Mouse (Mus musculus): ENCODE measurements at regions not wholly inside any gene's neighbourhood (a gene's known extent, or its start where the extent isn't known, plus 50 kb on each side); places are given as distances from the start of the nearest gene placed in this dataset.

DNA sequence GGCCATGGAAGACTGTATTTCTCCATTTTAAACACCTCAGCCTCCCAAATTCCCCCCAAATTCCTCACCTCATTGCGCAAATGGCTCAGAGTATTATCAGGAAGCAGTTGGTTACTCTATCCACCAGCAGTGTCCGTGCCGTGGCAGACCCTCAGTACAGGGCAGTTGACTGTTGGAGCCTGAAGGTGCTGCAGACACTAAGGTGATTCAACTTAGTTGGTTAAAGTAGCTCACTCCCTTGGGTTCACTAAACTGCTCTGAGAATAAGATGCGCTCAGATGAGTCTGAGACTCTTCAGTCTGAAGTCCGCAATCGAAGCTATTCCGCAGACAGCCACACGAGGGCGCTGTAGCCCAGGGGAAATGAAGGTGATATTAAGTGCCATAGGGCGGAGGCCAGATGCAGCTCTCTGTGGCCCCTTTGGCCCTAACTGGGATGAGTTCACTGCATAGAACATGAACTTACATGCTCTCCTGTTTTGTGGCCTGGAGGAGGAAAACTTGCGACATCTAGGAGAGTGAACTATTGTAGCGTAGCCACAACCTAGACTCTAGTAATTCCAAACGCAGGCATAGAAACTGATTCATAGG, 62.9 kb downstream of the Amer3 start:
- ATAC-seq (ENCODE audit: insufficient number of reproducible peaks, insufficient read depth, low FRiP score, low TSS enrichment, low read depth), result no peak
- 32% methylated on average over 13 of the region's 13 CpGs for WGBS

DNA sequence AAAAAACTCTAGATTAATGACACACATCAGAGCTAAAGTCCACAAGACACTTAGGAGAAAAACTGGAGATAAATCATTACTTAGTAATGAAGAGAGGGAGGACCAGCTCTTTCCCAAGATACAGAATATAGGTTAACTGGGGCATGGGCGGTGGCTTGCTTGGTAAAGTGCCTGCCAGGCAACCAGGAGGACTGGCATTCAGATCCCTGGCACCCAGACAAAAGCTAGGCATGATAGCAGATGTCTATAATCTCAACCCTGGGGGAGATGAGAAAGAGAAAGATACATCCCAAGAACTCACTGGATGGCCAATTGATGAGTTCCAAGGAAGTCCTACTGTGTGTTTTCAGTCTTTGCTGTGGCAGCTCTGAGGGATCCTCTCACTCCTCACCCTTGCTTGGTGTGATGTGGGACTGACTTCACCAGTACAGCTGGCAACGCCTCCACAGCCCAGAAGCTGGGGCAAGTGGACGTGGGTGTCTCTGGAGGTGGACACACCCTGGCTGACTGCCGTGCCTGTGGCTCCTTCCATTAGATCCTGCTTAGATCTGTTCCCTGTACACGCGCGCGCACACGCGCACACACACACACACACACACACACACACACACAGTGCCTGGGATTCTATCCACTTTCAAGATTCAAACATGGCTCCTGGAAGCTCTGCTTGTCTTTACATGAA, 74.6 kb downstream of the Amer3 start:
- Histone ChIP-seq H3K27me3 (no peaks in the 10 kb centered on the region), H3K4me3 (no peak overlapping the region), H3K9me3 (no peaks in the 10 kb centered on the region), H3K9ac (no peak overlapping the region), H3K4me2 (no peak overlapping the region), H3K27ac (no peak overlapping the region), H3K4me1 (no peaks in the 10 kb centered on the region), H3K36me3 (no peaks in the 10 kb centered on the region)
- WGBS, result 87% methylated on average over 10 of the region's 10 CpGs
- no peak for ATAC-seq (ENCODE audit: insufficient number of reproducible peaks, insufficient read depth, low FRiP score, low TSS enrichment, low read depth)

More for the DNA sequence above, 62.9 kb downstream of the Amer3 start:
- no peaks in the 10 kb centered on the region for H3K4me1 ChIP-seq
- no peaks in the 10 kb centered on the region for H3K36me3 ChIP-seq
- H3K27ac ChIP-seq, result no peak overlapping the region
- no peak overlapping the region for H3K4me3 ChIP-seq
- H3K27me3 ChIP-seq, result no peaks in the 10 kb centered on the region
- H3K4me2 ChIP-seq, result no peak overlapping the region
- no peak overlapping the region for H3K9ac ChIP-seq
- no peaks in the 10 kb centered on the region for H3K9me3 ChIP-seq

DNA sequence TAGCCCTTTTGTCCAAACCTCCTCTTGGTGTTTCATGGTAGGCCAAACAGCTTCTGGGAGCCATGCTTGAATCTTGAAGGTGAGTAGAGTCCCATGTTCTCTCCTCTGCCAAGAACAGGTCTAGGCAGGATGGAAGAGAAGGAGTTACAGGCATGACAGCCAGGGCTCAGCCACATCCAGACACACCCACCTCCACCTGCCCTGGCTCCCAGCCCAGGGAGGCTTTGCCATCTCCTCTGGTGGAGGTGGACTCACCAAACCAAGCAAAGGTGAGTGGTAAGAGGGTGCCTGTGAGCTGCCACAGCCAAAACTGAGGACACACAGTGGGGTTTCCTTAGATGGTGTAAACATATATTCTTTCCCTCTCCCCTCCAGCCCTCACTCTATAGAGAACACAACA, 78.0 kb downstream of the Amer3 start:
- H3K36me3 ChIP-seq, result no peaks in the 10 kb centered on the region
- H3K27ac ChIP-seq, result no peak overlapping the region
- H3K4me2 ChIP-seq, result no peak overlapping the region
- no peak for ATAC-seq (ENCODE audit: insufficient number of reproducible peaks, insufficient read depth, low FRiP score, low TSS enrichment, low read depth)
- H3K4me3 ChIP-seq, result no peak overlapping the region
- H3K27me3 ChIP-seq, result no peaks in the 10 kb centered on the region
- no peak overlapping the region for H3K9ac ChIP-seq
- H3K9me3 ChIP-seq, result no peaks in the 10 kb centered on the region
- no peaks in the 10 kb centered on the region for H3K4me1 ChIP-seq

DNA sequence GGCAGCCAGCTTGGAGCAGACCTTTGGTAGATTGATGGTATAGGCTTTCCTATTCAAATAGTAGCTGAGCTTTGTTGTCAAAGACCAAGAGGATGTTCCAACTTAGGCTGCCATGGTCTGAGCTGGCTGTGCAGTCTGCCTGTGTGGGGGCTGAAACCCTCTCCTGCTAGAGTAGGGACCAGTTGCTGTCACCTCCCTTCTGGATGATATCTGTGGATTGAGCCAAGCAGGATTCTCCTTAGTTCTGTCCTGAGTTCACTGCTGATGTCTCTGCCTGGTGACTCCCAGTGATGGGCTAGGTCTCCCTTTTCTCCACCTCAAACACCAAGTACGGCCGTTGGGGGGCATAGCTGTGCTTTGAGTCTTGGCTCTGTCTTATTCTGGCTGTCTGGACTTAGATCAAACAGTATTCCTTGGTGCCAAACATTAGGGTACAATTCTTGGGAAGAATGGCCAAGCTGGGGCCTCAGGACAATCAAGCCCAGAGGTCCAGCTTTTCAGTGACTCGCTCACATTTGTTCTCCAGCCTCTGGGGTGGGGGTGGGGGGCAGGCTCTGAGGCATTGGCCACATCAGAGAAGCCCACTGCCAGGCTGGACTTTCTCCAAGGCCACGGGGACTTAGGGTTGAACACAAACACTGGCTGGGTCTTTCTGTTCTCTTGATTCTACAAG, 84.6 kb downstream of the Amer3 start:
- 77% methylated on average over 4 of the region's 4 CpGs for WGBS
- no peak overlapping the region for H3K9ac ChIP-seq
- H3K4me1 ChIP-seq, result no peaks in the 10 kb centered on the region
- H3K9me3 ChIP-seq, result no peaks in the 10 kb centered on the region
- H3K27ac ChIP-seq, result no peak overlapping the region
- H3K36me3 ChIP-seq, result no peaks in the 10 kb centered on the region
- H3K27me3 ChIP-seq, result no peaks in the 10 kb centered on the region
- no peak overlapping the region for H3K4me2 ChIP-seq
- no peak for ATAC-seq (ENCODE audit: insufficient number of reproducible peaks, insufficient read depth, low FRiP score, low TSS enrichment, low read depth)
- H3K4me3 ChIP-seq, result no peak overlapping the region

DNA sequence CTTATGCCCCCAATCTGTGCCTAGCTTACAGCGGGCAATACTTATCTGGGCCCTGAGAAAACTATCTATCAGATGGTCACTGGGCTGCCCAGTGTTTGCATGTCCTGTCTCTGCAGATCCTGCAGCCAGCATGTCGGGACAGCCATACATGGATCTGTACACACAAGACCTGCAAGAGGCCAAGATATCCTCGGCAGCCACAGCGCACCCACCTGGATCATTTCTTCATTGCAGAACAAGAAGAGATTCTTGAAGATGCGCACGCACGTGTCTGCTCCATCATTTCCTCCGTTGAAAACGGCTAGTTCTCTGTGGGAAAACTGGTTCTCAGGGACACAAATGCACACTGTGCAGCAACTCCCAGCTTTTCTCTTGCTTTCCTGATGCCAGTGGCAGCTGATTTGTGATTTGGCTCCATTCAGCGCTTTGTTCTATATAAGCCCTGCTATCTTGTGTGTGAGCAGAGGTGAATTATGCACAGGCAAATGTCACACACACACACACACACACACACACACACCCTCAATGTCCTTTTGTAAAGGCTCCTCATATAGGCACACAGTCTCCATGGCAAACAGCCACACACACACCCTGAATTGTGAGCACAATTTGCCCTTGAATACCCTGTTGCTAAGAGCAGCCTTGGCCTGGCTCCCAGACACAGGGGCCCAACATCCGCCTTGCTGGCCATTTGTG, 85.5 kb downstream of the Amer3 start:
- Histone ChIP-seq H3K27ac (no peak overlapping the region), H3K4me2 (no peak overlapping the region), H3K36me3 (no peaks in the 10 kb centered on the region), H3K9ac (no peak overlapping the region), H3K27me3 (no peaks in the 10 kb centered on the region), H3K9me3 (no peaks in the 10 kb centered on the region), H3K4me1 (no peaks in the 10 kb centered on the region), H3K4me3 (no peak overlapping the region)
- ATAC-seq (ENCODE audit: insufficient number of reproducible peaks, insufficient read depth, low FRiP score, low TSS enrichment, low read depth), result no peak
- WGBS, result 81% methylated on average over 11 of the region's 11 CpGs

DNA sequence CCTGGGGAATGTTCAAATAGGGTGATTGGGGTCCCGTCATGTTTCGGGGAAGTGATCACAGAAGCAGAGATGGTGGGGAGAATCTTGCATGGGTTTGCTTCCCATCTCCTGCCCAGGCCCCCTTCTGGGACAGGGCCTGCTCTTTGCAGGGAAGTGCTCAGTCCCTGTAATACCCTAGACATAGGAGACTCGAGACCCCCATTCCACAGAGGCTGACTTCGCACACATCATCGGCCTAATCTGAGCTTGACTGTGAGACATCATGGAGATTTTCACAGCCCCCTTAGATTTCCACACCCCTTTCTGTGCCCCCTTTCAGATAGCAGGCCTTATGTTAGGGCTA, 86.0 kb downstream of the Amer3 start:
- Histone ChIP-seq H3K4me2 (no peak overlapping the region), H3K9ac (no peak overlapping the region), H3K36me3 (no peaks in the 10 kb centered on the region), H3K4me1 (no peaks in the 10 kb centered on the region), H3K27ac (no peak overlapping the region), H3K4me3 (no peak overlapping the region), H3K27me3 (no peaks in the 10 kb centered on the region), H3K9me3 (no peaks in the 10 kb centered on the region)
- 88% methylated on average over 5 of the region's 5 CpGs for WGBS
- no peak for ATAC-seq (ENCODE audit: insufficient number of reproducible peaks, insufficient read depth, low FRiP score, low TSS enrichment, low read depth)

DNA sequence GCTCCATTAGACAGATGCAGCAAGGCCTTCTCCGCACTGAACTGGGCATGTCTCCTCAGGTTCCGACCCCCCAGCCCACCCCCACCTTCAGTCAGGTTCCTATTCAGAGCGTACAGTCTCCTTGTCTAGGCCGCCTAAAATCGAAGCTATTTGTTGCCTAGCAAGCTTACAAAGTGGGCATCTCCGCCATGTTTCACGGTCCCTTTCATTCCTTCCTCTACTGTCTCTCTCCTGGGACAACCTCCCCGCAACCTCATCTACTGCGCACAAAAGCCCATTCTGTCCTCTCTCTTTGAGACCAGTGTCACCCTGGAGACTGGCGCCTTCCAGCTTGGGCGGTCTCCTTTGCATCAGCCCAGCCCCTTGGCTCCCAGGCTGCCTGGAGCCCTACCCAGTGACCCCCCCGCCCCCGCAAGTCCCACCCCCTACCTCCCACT, 86.8 kb downstream of the Amer3 start:
- Histone ChIP-seq H3K9ac (no peak overlapping the region), H3K4me1 (no peaks in the 10 kb centered on the region), H3K4me2 (no peak overlapping the region), H3K27me3 (no peaks in the 10 kb centered on the region), H3K36me3 (no peaks in the 10 kb centered on the region), H3K27ac (no peak overlapping the region), H3K9me3 (no peaks in the 10 kb centered on the region), H3K4me3 (no peak overlapping the region)
- no peak for ATAC-seq (ENCODE audit: insufficient number of reproducible peaks, insufficient read depth, low FRiP score, low TSS enrichment, low read depth)
- 62% methylated on average over 13 of the region's 13 CpGs for WGBS

DNA sequence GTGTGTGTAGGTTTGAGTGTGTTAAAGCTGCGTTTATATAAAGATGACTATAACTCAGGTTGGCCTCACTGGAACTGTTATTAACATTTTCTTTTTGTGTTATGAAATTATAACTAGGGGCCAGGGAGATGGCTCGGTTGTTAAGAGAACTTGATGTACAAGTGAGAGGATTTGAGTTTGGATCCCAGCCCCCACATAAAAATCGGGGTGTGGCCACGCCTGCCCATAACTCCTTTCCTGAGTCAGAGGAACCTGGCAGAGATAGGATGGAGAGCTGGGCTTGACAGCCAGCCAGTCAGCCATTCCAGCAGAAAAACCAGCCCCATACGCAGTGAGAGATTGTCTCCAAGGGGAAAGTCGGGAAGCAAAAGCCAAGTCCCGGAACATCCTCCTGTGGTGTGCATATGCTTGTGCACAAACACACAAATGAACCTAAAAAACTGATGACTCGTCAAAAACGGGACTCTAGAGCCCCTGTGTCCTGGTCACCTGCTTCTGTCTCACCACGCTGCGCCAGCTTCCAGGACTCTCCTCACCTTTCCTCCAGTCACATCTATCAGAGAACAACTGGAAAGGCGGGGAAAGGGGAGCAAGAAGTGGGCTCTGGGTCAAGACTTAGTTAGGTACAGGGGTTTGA, 97.8 kb downstream of the Amer3 start:
- 51% methylated on average over 12 of the region's 12 CpGs for WGBS
- no peak overlapping the region for H3K27ac ChIP-seq
- H3K9me3 ChIP-seq, result no peaks in the 10 kb centered on the region
- H3K9ac ChIP-seq, result no peak overlapping the region
- H3K4me2 ChIP-seq, result peak overlapping the region; percentile 90
- H3K4me1 ChIP-seq, result peaks cover 11% of the 10 kb centered on the region
- no peak for ATAC-seq (ENCODE audit: insufficient number of reproducible peaks, insufficient read depth, low FRiP score, low TSS enrichment, low read depth)
- H3K4me3 ChIP-seq, result no peak overlapping the region
- no peaks in the 10 kb centered on the region for H3K36me3 ChIP-seq
- peaks cover 63% of the 10 kb centered on the region for H3K27me3 ChIP-seq

DNA sequence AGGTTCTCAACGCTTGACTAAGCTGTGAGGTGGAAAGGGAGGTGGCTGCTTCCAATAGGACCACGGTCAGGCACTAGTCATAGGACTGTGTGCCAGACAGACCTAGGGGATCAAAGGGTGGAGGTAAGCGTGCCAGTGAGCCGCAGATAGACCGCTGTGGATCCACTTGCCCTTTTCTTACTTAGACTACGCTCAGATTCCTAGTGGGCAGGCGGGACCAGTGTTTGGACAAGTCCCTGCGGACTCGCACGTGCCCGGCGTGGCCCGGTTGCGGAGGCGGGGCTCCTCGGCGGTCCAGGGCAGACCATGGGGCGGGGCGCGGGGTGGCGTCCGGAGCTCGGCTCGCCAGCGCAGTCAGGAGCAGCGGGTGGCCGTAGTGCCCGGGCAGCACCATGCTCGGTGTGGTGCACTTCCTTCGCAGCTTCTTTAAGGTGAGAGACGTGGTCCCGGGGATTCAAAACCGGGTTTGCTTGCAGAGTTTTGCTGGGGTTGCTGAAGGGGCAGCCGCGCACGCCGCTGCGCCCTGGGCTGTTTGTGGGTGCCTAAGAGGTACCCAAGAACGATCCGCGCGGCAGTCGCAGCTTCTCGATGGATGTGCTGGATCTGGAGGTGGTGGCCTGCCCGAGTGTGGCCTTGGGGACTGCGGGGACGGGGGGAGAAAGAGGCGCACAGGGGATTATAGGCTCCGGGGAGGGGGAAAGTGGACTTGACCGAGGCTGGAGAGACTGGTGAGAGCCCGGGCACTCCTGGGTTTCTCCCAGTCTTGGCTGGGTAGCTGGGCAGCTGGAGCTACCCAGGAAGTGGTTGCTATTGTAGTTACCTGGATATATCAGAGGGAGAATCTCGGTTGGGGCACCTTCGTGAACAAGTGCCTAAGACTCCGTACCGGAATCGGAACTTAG, 98.6 kb downstream of the Amer3 start:
- no peak overlapping the region for H3K27ac ChIP-seq
- no peaks in the 10 kb centered on the region for H3K36me3 ChIP-seq
- under 1% methylated on average over 56 of the region's 56 CpGs for WGBS
- H3K9me3 ChIP-seq, result no peaks in the 10 kb centered on the region
- H3K27me3 ChIP-seq, result peaks cover 63% of the 10 kb centered on the region
- peak overlapping the region; percentile 65 for H3K9ac ChIP-seq
- H3K4me3 ChIP-seq, result peak overlapping the region; percentile 48
- H3K4me1 ChIP-seq, result peaks cover 11% of the 10 kb centered on the region
- peak overlapping the region; percentile 90 for H3K4me2 ChIP-seq
- ATAC-seq (ENCODE audit: insufficient number of reproducible peaks, insufficient read depth, low FRiP score, low TSS enrichment, low read depth), result peak; percentile 32; the same call in 1 of the 2 replicates

DNA sequence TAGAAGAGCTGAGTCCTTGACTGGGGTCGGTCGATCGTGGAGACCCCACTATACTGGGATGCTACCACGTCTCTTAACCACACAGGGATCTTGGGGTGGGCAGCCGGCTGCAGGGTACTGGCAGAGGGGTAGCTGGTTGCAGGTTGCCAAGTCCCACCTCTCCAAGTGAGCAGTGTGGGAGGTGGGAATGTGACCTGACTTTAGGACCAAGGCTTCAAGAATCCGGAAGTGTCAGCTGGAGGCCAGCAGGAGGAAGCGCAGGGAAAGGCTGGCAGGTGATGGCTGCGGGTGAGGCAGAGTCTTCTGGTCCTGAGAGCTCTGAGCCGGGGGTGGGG, 99.2 kb downstream of the Amer3 start:
- WGBS, result 3% methylated on average over 9 of the region's 9 CpGs
- no peak overlapping the region for H3K27ac ChIP-seq
- peaks cover 63% of the 10 kb centered on the region for H3K27me3 ChIP-seq
- no peaks in the 10 kb centered on the region for H3K36me3 ChIP-seq
- H3K4me1 ChIP-seq, result peaks cover 11% of the 10 kb centered on the region
- H3K4me3 ChIP-seq, result peak overlapping the region; percentile 48
- no peaks in the 10 kb centered on the region for H3K9me3 ChIP-seq
- H3K9ac ChIP-seq, result peak overlapping the region; percentile 65
- peak overlapping the region; percentile 90 for H3K4me2 ChIP-seq
- ATAC-seq (ENCODE audit: insufficient number of reproducible peaks, insufficient read depth, low FRiP score, low TSS enrichment, low read depth), result no peak

DNA sequence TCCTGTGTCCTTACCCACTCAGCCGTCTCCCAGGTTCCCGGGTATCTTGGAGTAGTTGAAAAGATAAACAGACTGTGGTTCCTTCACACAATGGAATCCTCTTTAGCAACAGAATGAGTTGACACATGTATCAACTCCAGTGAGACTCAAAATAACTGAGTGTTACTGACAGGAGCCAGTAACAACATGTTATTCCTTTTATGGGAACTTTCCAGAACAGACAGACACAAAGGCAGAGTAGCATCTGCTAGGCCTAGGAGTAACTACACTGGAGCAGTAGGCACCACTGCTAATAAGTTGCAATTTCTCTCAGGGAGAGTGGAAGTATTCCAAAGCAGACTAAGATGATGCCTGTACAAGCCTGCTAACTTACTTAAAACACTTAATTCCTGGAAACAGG, 107.1 kb downstream of the Amer3 start:
- WGBS, result 61% methylated on average over 2 of the region's 2 CpGs
- Histone ChIP-seq H3K9ac (no peak overlapping the region), H3K4me1 (no peaks in the 10 kb centered on the region; the same call in 1 of the 2 replicates), H3K9me3 (no peaks in the 10 kb centered on the region), H3K4me2 (no peak overlapping the region), H3K36me3 (no peaks in the 10 kb centered on the region), H3K4me3 (no peak overlapping the region), H3K27me3 (no peaks in the 10 kb centered on the region), H3K27ac (no peak overlapping the region)
- no peak for ATAC-seq (ENCODE audit: insufficient number of reproducible peaks, insufficient read depth, low FRiP score, low TSS enrichment, low read depth)

Measured in embryonic facial prominence, embryonic 13.5 days (tissue).